Mouse (Mus musculus) neutrophil, adult 5-6 weeks (primary cell): ENCODE data around the gene Pemt. TPM values are rescaled to one million over a fixed set of nuclear protein-coding genes. Genes with fewer than 3 reads are reported as not detected.
A peak's percentile ranks its signal among the peaks of the same experiment; 100 is the strongest.

Experiments
- ATAC-seq: fragments of 151-379, 151-347 bp; 2 replicates; pipeline ENCODE4 v1.8.0; 2017; ENCODE audit warnings: mild to moderate bottlenecking, moderate TSS enrichment; ENCODE audit not compliant: insufficient number of reproducible peaks, poor library complexity, low FRiP score, severe bottlenecking; ENCODE audit errors: extremely low read depth
- total RNA-seq: library from RNA; stranded (forward); fragments of 200-1000 nt; gene quantifications from 2 replicates; pipeline ENCODE4 v1.2.3, GENCODE M21; 2017

Pemt gene
- total RNA-seq, 1 experiment from 2014 or later, result not detected

- no peak for ATAC-seq
Measured at GRCm38 (mm10) chr11:60011516-60011915, 34.8 kb downstream of the Pemt start.

GRCm38 (mm10) chr11:60009451-60009850 lies 36.8 kb downstream of the Pemt start:
- ATAC-seq, result no peak

- no peak for ATAC-seq
Measured at GRCm38 (mm10) chr11:60005866-60006265, 40.4 kb downstream of the Pemt start.

GRCm38 (mm10) chr11:60004716-60005115 lies 41.6 kb downstream of the Pemt start:
- no peak for ATAC-seq

GRCm38 (mm10) chr11:60003811-60004210 lies 42.5 kb downstream of the Pemt start:
- no peak for ATAC-seq

- no peak for ATAC-seq
Measured at GRCm38 (mm10) chr11:60001231-60001980, 44.9 kb downstream of the Pemt start.

GRCm38 (mm10) chr11:59994318-59994717 lies 52.0 kb downstream of the Pemt start:
- ATAC-seq, result no peak

GRCm38 (mm10) chr11:59991365-59991764 lies 54.9 kb downstream of the Pemt start:
- no peak for ATAC-seq

- no peak for ATAC-seq
Measured at GRCm38 (mm10) chr11:59989406-59989805, 56.9 kb downstream of the Pemt start.

GRCm38 (mm10) chr11:59977831-59978230 lies 68.5 kb downstream of the Pemt start:
- ATAC-seq, result no peak

GRCm38 (mm10) chr11:59975241-59975640 lies 71.0 kb downstream of the Pemt start:
- ATAC-seq, result no peak

- ATAC-seq, result no peak
Measured at GRCm38 (mm10) chr11:59973389-59973788, 72.9 kb downstream of the Pemt start.

GRCm38 (mm10) chr11:59971691-59972090 lies 74.6 kb downstream of the Pemt start:
- ATAC-seq, result no peak

GRCm38 (mm10) chr11:59970780-59971179 lies 75.5 kb downstream of the Pemt start:
- ATAC-seq, result no peak

GRCm38 (mm10) chr11:59967765-59968164 lies 78.5 kb downstream of the Pemt start:
- ATAC-seq, result no peak

- ATAC-seq, result no peak
Measured at GRCm38 (mm10) chr11:59966102-59966483, 80.2 kb downstream of the Pemt start.

- peak; percentile 51 for ATAC-seq
Measured at GRCm38 (mm10) chr11:59965227-59966101, 80.8 kb downstream of the Pemt start.

GRCm38 (mm10) chr11:59964818-59965217 lies 81.5 kb downstream of the Pemt start, which contains the start of gene Rasd1:
Rasd1 (minus strand) TSS chr11:59964944.
- ATAC-seq, result peak; percentile 56

GRCm38 (mm10) chr11:59964163-59964758 lies 82.0 kb downstream of the Pemt start:
- ATAC-seq, result no peak
